Mouse (Mus musculus): ENCODE data around the gene Slamf1. TPM values are rescaled to one million over a fixed set of nuclear protein-coding genes. Genes with fewer than 3 reads are reported as not detected.

Gene Slamf1
- polyA plus RNA-seq (2015; fragmentation: Nextera tagmentation; extraction: Ambion mirVana), result 0.07 and 0.19 TPM in 2 replicates

GRCm38 (mm10) chr1:171766898-171767297 is at the start of gene Slamf1:
Gene Slamf1, plus strand, starts transcription at chr1:171767127.
- no peaks in the 10 kb centered on the region for H3K27me3 ChIP-seq
- no peak within 1 kb of the TSS for H3K4me2 ChIP-seq
- no peaks in the 10 kb centered on the region for H3K4me1 ChIP-seq
- no peak within 1 kb of the TSS for H3K27ac ChIP-seq
- no peaks in the 10 kb centered on the region for H3K36me3 ChIP-seq
- ATAC-seq (ENCODE audit: insufficient number of reproducible peaks, low FRiP score, low TSS enrichment, low read depth), result no peak
- H3K9me3 ChIP-seq, result no peaks in the 10 kb centered on the region
- H3K4me3 ChIP-seq, result no peak within 1 kb of the TSS
- H3K9ac ChIP-seq, result no peak within 1 kb of the TSS
- 20% methylated on average over 6 of the region's 6 CpGs for WGBS

DNA sequence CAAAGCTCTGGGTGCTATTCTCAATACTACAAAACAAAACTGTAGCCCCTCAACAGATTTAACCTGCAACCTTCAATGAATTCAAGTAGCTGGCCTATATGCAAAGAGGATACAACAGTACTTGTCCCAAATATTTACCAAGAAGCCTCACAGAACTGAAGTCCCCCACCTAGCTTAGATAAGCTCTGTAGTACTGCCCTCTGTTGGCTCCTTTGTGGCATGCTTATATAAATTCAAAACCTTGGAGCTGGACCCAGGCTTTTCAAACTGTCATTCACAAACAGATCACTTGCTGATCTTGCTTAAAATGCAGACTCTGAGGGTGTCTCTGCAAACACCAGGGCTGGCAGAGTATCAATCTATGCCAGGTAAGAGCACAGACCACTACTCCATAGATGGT is 35.7 kb upstream of the Slamf1 start:
- Histone ChIP-seq H3K4me2 (no peak overlapping the region), H3K9ac (no peak overlapping the region), H3K36me3 (no peaks in the 10 kb centered on the region), H3K27ac (no peak overlapping the region), H3K4me3 (no peak overlapping the region), H3K9me3 (no peaks in the 10 kb centered on the region), H3K27me3 (no peaks in the 10 kb centered on the region), H3K4me1 (no peaks in the 10 kb centered on the region)
- ATAC-seq (ENCODE audit: insufficient number of reproducible peaks, low FRiP score, low TSS enrichment, low read depth), result no peak

GRCm38 (mm10) chr1:171734898-171735297 is 32.0 kb upstream of the Slamf1 start:
- Histone ChIP-seq H3K9me3 (no peaks in the 10 kb centered on the region), H3K27ac (no peak overlapping the region), H3K9ac (no peak overlapping the region), H3K4me1 (no peaks in the 10 kb centered on the region), H3K36me3 (no peaks in the 10 kb centered on the region), H3K4me3 (no peak overlapping the region), H3K27me3 (no peaks in the 10 kb centered on the region), H3K4me2 (no peak overlapping the region)
- WGBS, result 88% methylated on average over 6 of the region's 6 CpGs
- no peak for ATAC-seq (ENCODE audit: insufficient number of reproducible peaks, low FRiP score, low TSS enrichment, low read depth)

GRCm38 (mm10) chr1:171748127-171748969 is 18.6 kb upstream of the Slamf1 start:
- H3K4me1 ChIP-seq, result no peaks in the 10 kb centered on the region
- WGBS, result 75% methylated on average over 3 of the region's 3 CpGs

DNA sequence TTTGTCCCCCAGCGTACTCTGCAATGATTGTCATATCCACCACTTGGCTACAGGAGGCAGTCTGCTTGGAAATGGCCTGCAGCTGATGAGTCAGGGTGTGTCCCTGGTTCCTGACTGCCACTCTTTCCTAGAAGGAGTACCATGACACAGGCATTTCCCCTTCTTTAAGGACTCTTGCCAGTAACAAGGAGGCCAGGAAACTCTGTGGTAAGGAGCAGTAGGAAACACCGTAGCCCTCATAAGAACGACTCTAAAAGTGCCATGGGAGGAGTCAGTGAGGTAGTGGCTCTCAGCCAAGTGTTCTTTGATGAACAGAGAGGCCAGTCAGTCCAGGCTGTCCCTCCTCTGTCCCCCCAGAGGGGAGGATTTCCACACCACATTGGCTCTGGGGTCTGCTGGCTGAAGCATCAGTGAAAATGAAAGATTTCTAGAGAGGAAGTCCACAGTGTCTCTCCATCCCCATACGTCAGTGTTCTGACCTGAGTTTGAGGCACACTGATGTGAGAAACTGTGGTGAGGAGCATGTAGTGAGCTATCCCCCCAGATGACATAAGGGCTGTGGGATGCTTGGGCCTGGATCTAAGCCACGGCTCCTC is 5.0 kb upstream of the Slamf1 start:
- no peak overlapping the region for H3K4me3 ChIP-seq
- no peaks in the 10 kb centered on the region for H3K9me3 ChIP-seq
- H3K9ac ChIP-seq, result no peak overlapping the region
- no peaks in the 10 kb centered on the region for H3K4me1 ChIP-seq
- H3K27ac ChIP-seq, result no peak overlapping the region
- WGBS, result 68% methylated on average over 5 of the region's 5 CpGs
- no peak overlapping the region for H3K4me2 ChIP-seq
- H3K36me3 ChIP-seq, result no peaks in the 10 kb centered on the region
- H3K27me3 ChIP-seq, result no peaks in the 10 kb centered on the region
- no peak for ATAC-seq (ENCODE audit: insufficient number of reproducible peaks, low FRiP score, low TSS enrichment, low read depth)

More at GRCm38 (mm10) chr1:171748127-171748969, 18.6 kb upstream of the Slamf1 start:
- Histone ChIP-seq H3K4me3 (no peak overlapping the region), H3K36me3 (no peaks in the 10 kb centered on the region), H3K9ac (no peak overlapping the region), H3K27ac (no peak overlapping the region), H3K9me3 (no peaks in the 10 kb centered on the region), H3K4me2 (no peak overlapping the region), H3K27me3 (no peaks in the 10 kb centered on the region)
- ATAC-seq (ENCODE audit: insufficient number of reproducible peaks, low FRiP score, low TSS enrichment, low read depth), result no peak

- H3K4me1 ChIP-seq, result no peaks in the 10 kb centered on the region
- 68% methylated on average over 6 of the region's 6 CpGs for WGBS
These were observed 4.1 kb downstream of the Slamf1 start for GRCm38 (mm10) chr1:171770996-171771395.

GRCm38 (mm10) chr1:171772121-171772735 is 5.3 kb downstream of the Slamf1 start:
- H3K9me3 ChIP-seq, result no peaks in the 10 kb centered on the region
- no peak overlapping the region for H3K4me2 ChIP-seq
- no peaks in the 10 kb centered on the region for H3K4me1 ChIP-seq
- ATAC-seq (ENCODE audit: insufficient number of reproducible peaks, low FRiP score, low TSS enrichment, low read depth), result no peak
- H3K27me3 ChIP-seq, result no peaks in the 10 kb centered on the region
- no peak overlapping the region for H3K9ac ChIP-seq
- H3K4me3 ChIP-seq, result no peak overlapping the region
- H3K27ac ChIP-seq, result no peak overlapping the region
- no peaks in the 10 kb centered on the region for H3K36me3 ChIP-seq
- 78% methylated on average over 8 of the region's 8 CpGs for WGBS

More at GRCm38 (mm10) chr1:171770996-171771395, 4.1 kb downstream of the Slamf1 start:
- no peak for ATAC-seq (ENCODE audit: insufficient number of reproducible peaks, low FRiP score, low TSS enrichment, low read depth)
- no peaks in the 10 kb centered on the region for H3K36me3 ChIP-seq
- H3K4me3 ChIP-seq, result no peak overlapping the region
- H3K9ac ChIP-seq, result no peak overlapping the region
- no peaks in the 10 kb centered on the region for H3K9me3 ChIP-seq
- H3K27me3 ChIP-seq, result no peaks in the 10 kb centered on the region
- H3K27ac ChIP-seq, result no peak overlapping the region
- no peak overlapping the region for H3K4me2 ChIP-seq

- WGBS, result 85% methylated on average over 10 of the region's 10 CpGs
- Histone ChIP-seq H3K4me1 (no peaks in the 10 kb centered on the region), H3K4me3 (no peak overlapping the region), H3K27me3 (no peaks in the 10 kb centered on the region), H3K9me3 (no peaks in the 10 kb centered on the region), H3K36me3 (no peaks in the 10 kb centered on the region), H3K4me2 (no peak overlapping the region), H3K9ac (no peak overlapping the region), H3K27ac (no peak overlapping the region)
- ATAC-seq (ENCODE audit: insufficient number of reproducible peaks, low FRiP score, low TSS enrichment, low read depth), result no peak
These were observed 6.5 kb downstream of the Slamf1 start for GRCm38 (mm10) chr1:171773232-171773989.

GRCm38 (mm10) chr1:171774266-171774665 is 7.3 kb downstream of the Slamf1 start:
- H3K4me1 ChIP-seq, result no peaks in the 10 kb centered on the region
- H3K9me3 ChIP-seq, result no peaks in the 10 kb centered on the region
- no peak overlapping the region for H3K4me3 ChIP-seq
- no peak overlapping the region for H3K9ac ChIP-seq
- ATAC-seq (ENCODE audit: insufficient number of reproducible peaks, low FRiP score, low TSS enrichment, low read depth), result no peak
- no peak overlapping the region for H3K27ac ChIP-seq
- H3K36me3 ChIP-seq, result no peaks in the 10 kb centered on the region
- no peak overlapping the region for H3K4me2 ChIP-seq
- H3K27me3 ChIP-seq, result no peaks in the 10 kb centered on the region
- WGBS, result 75% methylated on average over 5 of the region's 5 CpGs

DNA sequence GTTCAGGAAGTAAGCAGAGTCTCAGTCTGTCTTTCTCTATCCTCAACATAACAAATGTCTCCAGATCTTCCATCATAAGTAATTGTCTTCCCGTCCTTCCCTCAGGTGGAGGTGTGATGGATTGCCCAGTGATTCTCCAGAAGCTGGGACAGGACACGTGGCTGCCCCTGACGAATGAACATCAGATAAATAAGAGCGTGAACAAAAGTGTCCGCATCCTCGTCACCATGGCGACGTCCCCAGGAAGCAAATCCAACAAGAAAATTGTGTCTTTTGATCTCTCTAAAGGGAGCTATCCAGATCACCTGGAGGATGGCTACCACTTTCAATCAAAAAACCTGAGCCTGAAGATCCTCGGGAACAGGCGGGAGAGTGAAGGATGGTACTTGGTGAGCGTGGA is 7.8 kb downstream of the Slamf1 start:
- H3K9me3 ChIP-seq, result no peaks in the 10 kb centered on the region
- H3K4me1 ChIP-seq, result no peaks in the 10 kb centered on the region
- 66% methylated on average over 11 of the region's 11 CpGs for WGBS
- no peak overlapping the region for H3K4me3 ChIP-seq
- H3K27ac ChIP-seq, result no peak overlapping the region
- no peak overlapping the region for H3K4me2 ChIP-seq
- ATAC-seq (ENCODE audit: insufficient number of reproducible peaks, low FRiP score, low TSS enrichment, low read depth), result no peak
- no peak overlapping the region for H3K9ac ChIP-seq
- no peaks in the 10 kb centered on the region for H3K36me3 ChIP-seq
- H3K27me3 ChIP-seq, result no peaks in the 10 kb centered on the region

DNA sequence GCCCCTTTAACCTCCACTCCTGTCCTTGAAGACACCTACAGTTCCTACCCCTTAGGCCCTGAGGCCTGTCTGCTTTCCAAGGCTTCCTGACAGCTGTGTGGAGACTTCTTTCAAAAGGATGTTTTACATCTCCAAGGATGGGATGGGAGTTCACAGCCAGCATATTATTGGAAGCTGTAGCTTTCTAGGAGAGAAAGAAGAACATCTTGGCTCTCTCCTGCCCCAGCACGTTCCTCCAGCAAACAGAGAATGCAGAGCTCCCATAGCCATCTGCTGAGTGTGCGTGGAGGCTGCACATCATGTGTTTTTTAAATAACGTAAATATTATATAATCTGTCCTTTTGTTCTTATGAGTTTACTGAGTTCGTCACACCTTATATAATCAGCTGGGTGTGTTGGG is 8.9 kb downstream of the Slamf1 start:
- Histone ChIP-seq H3K4me3 (no peak overlapping the region), H3K4me1 (no peaks in the 10 kb centered on the region), H3K36me3 (no peaks in the 10 kb centered on the region), H3K27ac (no peak overlapping the region), H3K9ac (no peak overlapping the region), H3K27me3 (no peaks in the 10 kb centered on the region), H3K9me3 (no peaks in the 10 kb centered on the region), H3K4me2 (no peak overlapping the region)
- no peak for ATAC-seq (ENCODE audit: insufficient number of reproducible peaks, low FRiP score, low TSS enrichment, low read depth)
- 79% methylated on average over 4 of the region's 4 CpGs for WGBS
